Mouse (Mus musculus): ENCODE measurements around the gene Rprd1b. TPM values are rescaled to one million over a fixed set of nuclear protein-coding genes. Genes with fewer than 3 reads are reported as not detected.

Rprd1b gene
- total RNA-seq, 2 experiments from 2014 or later: 34.0 to 36.6 TPM

GRCm38 (mm10) chr2:158144750-158145527, 116.6 kb downstream of the Rprd1b start:
- no peak for DNase-seq (ENCODE audit: low spot score in 2 of 2)

- no peak for DNase-seq (ENCODE audit: low spot score in 2 of 2)
These were observed 117.3 kb downstream of the Rprd1b start for GRCm38 (mm10) chr2:158145528-158146065.

GRCm38 (mm10) chr2:158146223-158146622, 117.9 kb downstream of the Rprd1b start, which contains the start of gene Tgm2:
Gene Tgm2, minus strand, starts transcription at chr2:158146436.
- peak; percentile 77 to 83 for DNase-seq (ENCODE audit: low spot score in 2 of 2)

GRCm38 (mm10) chr2:158146971-158147370, 118.7 kb downstream of the Rprd1b start:
- no peak for DNase-seq (ENCODE audit: low spot score in 2 of 2)

GRCm38 (mm10) chr2:158151077-158151476, 122.8 kb downstream of the Rprd1b start:
- DNase-seq (ENCODE audit: low spot score in 2 of 2): no peak

GRCm38 (mm10) chr2:158152685-158153309, 124.5 kb downstream of the Rprd1b start:
- DNase-seq (ENCODE audit: low spot score in 2 of 2): no peak

- DNase-seq (ENCODE audit: low spot score in 2 of 2): no peak
These were observed 125.5 kb downstream of the Rprd1b start for GRCm38 (mm10) chr2:158153728-158154343.

- DNase-seq (ENCODE audit: low spot score in 2 of 2): no peak
These were observed 126.3 kb downstream of the Rprd1b start for GRCm38 (mm10) chr2:158154641-158155040.

- DNase-seq (ENCODE audit: low spot score in 2 of 2): no peak
These were observed 126.8 kb downstream of the Rprd1b start for GRCm38 (mm10) chr2:158155101-158155500.

GRCm38 (mm10) chr2:158155615-158156014, 127.3 kb downstream of the Rprd1b start:
- no peak for DNase-seq (ENCODE audit: low spot score in 2 of 2)

- DNase-seq (ENCODE audit: low spot score in 2 of 2): no peak
These were observed 128.2 kb downstream of the Rprd1b start for GRCm38 (mm10) chr2:158156487-158156886.

GRCm38 (mm10) chr2:158157654-158158053, 129.4 kb downstream of the Rprd1b start:
- DNase-seq (ENCODE audit: low spot score in 2 of 2): no peak

- no peak for DNase-seq (ENCODE audit: low spot score in 2 of 2)
These were observed 131.3 kb downstream of the Rprd1b start for GRCm38 (mm10) chr2:158159376-158160235.

GRCm38 (mm10) chr2:158161761-158162160, 133.5 kb downstream of the Rprd1b start:
- no peak for DNase-seq (ENCODE audit: low spot score in 2 of 2)

GRCm38 (mm10) chr2:158163034-158163433, 134.7 kb downstream of the Rprd1b start:
- no peak for DNase-seq (ENCODE audit: low spot score in 2 of 2)

- no peak for DNase-seq (ENCODE audit: low spot score in 2 of 2)
These were observed 137.5 kb downstream of the Rprd1b start for GRCm38 (mm10) chr2:158165776-158166175.

GRCm38 (mm10) chr2:158166628-158167027, 138.3 kb downstream of the Rprd1b start:
- no peak for DNase-seq (ENCODE audit: low spot score in 2 of 2)

GRCm38 (mm10) chr2:158167496-158168205, 139.4 kb downstream of the Rprd1b start:
- no peak for DNase-seq (ENCODE audit: low spot score in 2 of 2)

GRCm38 (mm10) chr2:158168741-158169211, 140.5 kb downstream of the Rprd1b start:
- DNase-seq (ENCODE audit: low spot score in 2 of 2): no peak

- no peak for DNase-seq (ENCODE audit: low spot score in 2 of 2)
These were observed 141.1 kb downstream of the Rprd1b start for GRCm38 (mm10) chr2:158169351-158169750.
